Mouse (Mus musculus) heart, embryonic 11.5 days (tissue): ENCODE data around the gene Mchr1. TPM values are rescaled to one million over a fixed set of nuclear protein-coding genes. Genes with fewer than 3 reads are reported as not detected.
A peak's percentile ranks its signal among the peaks of the same experiment; 100 is the strongest.

Experiments
- ATAC-seq: fragments of 200-750 bp; cut with Nextera tagmentation; replicated peaks from 2 replicates; pipeline ENCODE4 v1.8.0; 2017; ENCODE audit warnings: moderate library complexity; ENCODE audit not compliant: insufficient number of reproducible peaks, low FRiP score, low TSS enrichment
- H3K27ac ChIP-seq: fragments of 300-500 bp; sonication (generic); 2 replicates; pipeline ENCODE4 v1.5.1; 2014; ENCODE audit warnings: mild to moderate bottlenecking, low read depth, low read length
- H3K27me3 ChIP-seq: fragments of 300-500 bp; sonication (generic); 2 replicates; pipeline ENCODE4 v1.6.1; 2014; ENCODE audit warnings: mild to moderate bottlenecking, low read length, mixed read lengths; ENCODE audit not compliant: control insufficient read depth, insufficient read depth
- H3K36me3 ChIP-seq: fragments of 300-500 bp; sonication (generic); 2 replicates; pipeline ENCODE4 v1.6.1; 2014; ENCODE audit warnings: mild to moderate bottlenecking, low read length, moderate library complexity, mixed read lengths; ENCODE audit not compliant: control insufficient read depth, insufficient read depth
- H3K4me1 ChIP-seq: fragments of 300-500 bp; sonication (generic); 2 replicates; pipeline ENCODE4 v1.6.1; 2014; ENCODE audit warnings: low read length; ENCODE audit not compliant: control insufficient read depth, insufficient read depth
- H3K4me2 ChIP-seq: fragments of 300-500 bp; sonication (generic); 2 replicates; pipeline ENCODE4 v1.6.1; 2014; ENCODE audit warnings: mild to moderate bottlenecking, moderate library complexity
- H3K4me3 ChIP-seq: fragments of 300-500 bp; sonication (generic); 2 replicates; pipeline ENCODE4 v1.5.1; 2014; ENCODE audit warnings: low read depth, low read length
- H3K9ac ChIP-seq: fragments of 300-500 bp; sonication (generic); 2 replicates; pipeline ENCODE4 v1.6.1; 2014; ENCODE audit warnings: mild to moderate bottlenecking, low read depth, low read length, moderate library complexity
- H3K9me3 ChIP-seq: fragments of 300-500 bp; sonication (generic); replicated peaks from 2 replicates; pipeline ENCODE4 v1.6.1; 2016; ENCODE audit warnings: low read length; ENCODE audit not compliant: control insufficient read depth
- WGBS: fragments of 180-500 bp; shearing (Covaris S2); extraction: QIAGEN DNeasy Blood & Tissue Kit; methylation state at CpG from one replicate; pipeline ENCODE4 v1.1.7; 2014; ENCODE audit not compliant: insufficient replicate concordance; 5-methylcytosine and 5-hydroxymethylcytosine counted together
- polyA plus RNA-seq: library from polyadenylated mRNA; unstranded; fragments of >200 nt; fragmentation: Nextera tagmentation; extraction: Ambion mirVana; gene quantifications from 2 replicates; pipeline ENCODE4 v1.2.1, GENCODE M21; 2014

The Mchr1 gene
- 0.15 TPM in 1 of 2 replicates, not detected in the other for polyA plus RNA-seq

- peaks cover 14% of the 10 kb centered on the region for H3K27me3 ChIP-seq
- 0% methylated on average over 25 of the region's 25 CpGs for WGBS
- no peak within 1 kb of the TSS for H3K27ac ChIP-seq
- peaks cover 12% of the 10 kb centered on the region; the same call in 1 of the 2 replicates for H3K4me1 ChIP-seq
- H3K9me3 ChIP-seq = no peaks in the 10 kb centered on the region
- ATAC-seq = 0 out of 2 replicates have a peak, but pooled peaks have one; percentile 14
- H3K9ac ChIP-seq = peak within 1 kb of the TSS; percentile 68
- peak within 1 kb of the TSS; percentile 45 for H3K4me3 ChIP-seq
- peak within 1 kb of the TSS; percentile 87 for H3K4me2 ChIP-seq
- H3K36me3 ChIP-seq = no peaks in the 10 kb centered on the region
Measured at GRCm38 (mm10) chr15:81235086-81235920, at the start of gene Mchr1. Gene Mchr1 (plus strand): TSS chr15:81235499.

GRCm38 (mm10) chr15:81189061-81189460 is 46.2 kb upstream of the Mchr1 start:
- Histone ChIP-seq H3K4me1 (no peaks in the 10 kb centered on the region; the same call in 1 of the 2 replicates), H3K36me3 (no peaks in the 10 kb centered on the region), H3K4me2 (no peak overlapping the region; the same call in 1 of the 2 replicates), H3K27me3 (no peaks in the 10 kb centered on the region), H3K27ac (no peak overlapping the region), H3K9me3 (no peaks in the 10 kb centered on the region), H3K9ac (no peak overlapping the region), H3K4me3 (no peak overlapping the region)
- WGBS = 92% methylated on average over 2 of the region's 2 CpGs
- no peak for ATAC-seq

GRCm38 (mm10) chr15:81190011-81190629 is 45.2 kb upstream of the Mchr1 start:
- 0 out of 2 replicates have a peak overlapping the region, but pooled peaks have one; percentile 7 for H3K27ac ChIP-seq
- under 1% methylated on average over 40 of the region's 46 CpGs for WGBS
- H3K9ac ChIP-seq = peak overlapping the region; percentile 88
- no peaks in the 10 kb centered on the region for H3K36me3 ChIP-seq
- H3K4me2 ChIP-seq = peak overlapping the region; percentile 72
- H3K4me3 ChIP-seq = peak overlapping the region; percentile 85
- ATAC-seq = peak; percentile 55
- H3K27me3 ChIP-seq = no peaks in the 10 kb centered on the region
- H3K4me1 ChIP-seq = no peaks in the 10 kb centered on the region; the same call in 1 of the 2 replicates
- no peaks in the 10 kb centered on the region for H3K9me3 ChIP-seq

- Histone ChIP-seq H3K36me3 (no peaks in the 10 kb centered on the region), H3K4me3 (peak within 1 kb of the TSS; percentile 85), H3K27ac (peak within 1 kb of the TSS; percentile 54; the same call in 1 of the 2 replicates), H3K9me3 (no peaks in the 10 kb centered on the region), H3K4me2 (peak within 1 kb of the TSS; percentile 77), H3K4me1 (no peaks in the 10 kb centered on the region; the same call in 1 of the 2 replicates), H3K27me3 (no peaks in the 10 kb centered on the region), H3K9ac (peak within 1 kb of the TSS; percentile 88)
- peak; percentile 99 for ATAC-seq
- under 1% methylated on average over 47 of the region's 48 CpGs for WGBS
Measured at GRCm38 (mm10) chr15:81190630-81191178, 44.6 kb upstream of the Mchr1 start, which contains the start of gene Mrtfa. Gene Mrtfa (minus strand): TSS chr15:81190757.

- Histone ChIP-seq H3K4me3 (peak overlapping the region; percentile 85), H3K9ac (peak overlapping the region; percentile 80), H3K4me1 (no peaks in the 10 kb centered on the region; the same call in 1 of the 2 replicates), H3K36me3 (no peaks in the 10 kb centered on the region), H3K27ac (peak overlapping the region; percentile 54; the same call in 1 of the 2 replicates), H3K4me2 (peak overlapping the region; percentile 77), H3K27me3 (no peaks in the 10 kb centered on the region), H3K9me3 (no peaks in the 10 kb centered on the region)
- 23% methylated on average over 9 of the region's 9 CpGs for WGBS
- no peak for ATAC-seq
Measured at GRCm38 (mm10) chr15:81191303-81191702, 44.0 kb upstream of the Mchr1 start.

GRCm38 (mm10) chr15:81192316-81192715 is 43.0 kb upstream of the Mchr1 start:
- H3K9ac ChIP-seq = no peak overlapping the region
- no peaks in the 10 kb centered on the region for H3K36me3 ChIP-seq
- no peak overlapping the region for H3K4me3 ChIP-seq
- H3K27me3 ChIP-seq = no peaks in the 10 kb centered on the region
- no peak overlapping the region for H3K4me2 ChIP-seq
- no peaks in the 10 kb centered on the region for H3K9me3 ChIP-seq
- H3K4me1 ChIP-seq = no peaks in the 10 kb centered on the region; the same call in 1 of the 2 replicates
- ATAC-seq = no peak
- H3K27ac ChIP-seq = no peak overlapping the region
- 84% methylated on average over 5 of the region's 5 CpGs for WGBS

GRCm38 (mm10) chr15:81192858-81193257 is 42.4 kb upstream of the Mchr1 start:
- 90% methylated on average over 8 of the region's 8 CpGs for WGBS
- H3K4me1 ChIP-seq = no peaks in the 10 kb centered on the region; the same call in 1 of the 2 replicates

GRCm38 (mm10) chr15:81194791-81195190 is 40.5 kb upstream of the Mchr1 start:
- Histone ChIP-seq H3K4me3 (no peak overlapping the region), H3K9ac (no peak overlapping the region), H3K36me3 (no peaks in the 10 kb centered on the region), H3K4me1 (no peaks in the 10 kb centered on the region; the same call in 1 of the 2 replicates), H3K4me2 (no peak overlapping the region), H3K27ac (no peak overlapping the region), H3K9me3 (0 out of 2 replicates have a peak, but pooled peaks cover 3% of the 10 kb centered on the region), H3K27me3 (no peaks in the 10 kb centered on the region)
- WGBS = 85% methylated on average over 6 of the region's 6 CpGs
- ATAC-seq = no peak

More at GRCm38 (mm10) chr15:81192858-81193257, 42.4 kb upstream of the Mchr1 start:
- ATAC-seq = no peak
- Histone ChIP-seq H3K36me3 (no peaks in the 10 kb centered on the region), H3K4me3 (no peak overlapping the region), H3K9ac (no peak overlapping the region), H3K27me3 (no peaks in the 10 kb centered on the region), H3K27ac (no peak overlapping the region), H3K9me3 (no peaks in the 10 kb centered on the region), H3K4me2 (no peak overlapping the region)
